Mouse (Mus musculus) cerebellum, postnatal 25 days (tissue): ENCODE measurements around the gene Elac2.
A peak's percentile ranks its signal among the peaks of the same experiment; 100 is the strongest.

Experiments used
- DNase-seq, 2 experiments: peaks; one replicate each; pipeline ENCODE4 v3.0.0; 2021; ENCODE audit warnings: mixed read lengths in 2 of 2

Elac2 gene

DNA sequence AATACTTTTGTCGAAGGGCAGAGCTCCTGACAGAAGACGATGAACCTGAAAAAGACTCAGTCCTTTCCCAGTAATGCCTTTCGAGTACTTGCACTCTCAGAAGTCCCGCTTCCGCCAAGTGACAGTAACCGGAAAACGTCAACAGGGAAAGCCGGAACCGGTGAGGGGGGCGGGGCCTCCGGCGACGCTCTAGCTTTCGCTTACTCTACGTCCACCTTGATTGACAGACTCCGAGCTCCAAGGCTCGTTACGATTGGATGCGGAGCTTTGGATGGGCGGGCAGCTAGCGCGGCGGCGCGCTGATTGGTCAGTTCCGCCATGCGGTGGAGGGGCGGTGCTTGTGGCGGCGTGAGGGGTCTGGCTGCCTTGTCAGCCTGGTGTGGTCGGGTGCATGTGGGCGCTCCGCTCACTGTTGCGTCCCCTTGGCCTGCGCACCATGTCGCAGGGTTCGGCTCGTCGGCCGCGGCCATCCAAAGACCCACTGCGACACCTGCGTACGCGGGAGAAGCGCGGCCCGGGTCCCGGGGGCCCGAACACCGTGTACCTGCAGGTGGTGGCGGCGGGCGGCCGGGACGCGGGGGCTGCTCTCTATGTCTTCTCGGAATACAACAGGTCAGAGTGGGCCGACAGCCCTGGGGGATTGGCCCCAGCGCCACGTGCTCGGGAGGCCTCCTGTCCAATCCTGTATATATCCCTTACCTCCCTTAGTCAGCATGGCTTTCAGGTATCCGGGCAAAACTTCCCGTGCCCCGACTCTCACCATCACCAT, at the start of gene Elac2:
Gene Elac2 (plus strand): TSS at position 319 of the 769 bp plus-strand sequence.
- DNase-seq: peak; percentile 98

DNA sequence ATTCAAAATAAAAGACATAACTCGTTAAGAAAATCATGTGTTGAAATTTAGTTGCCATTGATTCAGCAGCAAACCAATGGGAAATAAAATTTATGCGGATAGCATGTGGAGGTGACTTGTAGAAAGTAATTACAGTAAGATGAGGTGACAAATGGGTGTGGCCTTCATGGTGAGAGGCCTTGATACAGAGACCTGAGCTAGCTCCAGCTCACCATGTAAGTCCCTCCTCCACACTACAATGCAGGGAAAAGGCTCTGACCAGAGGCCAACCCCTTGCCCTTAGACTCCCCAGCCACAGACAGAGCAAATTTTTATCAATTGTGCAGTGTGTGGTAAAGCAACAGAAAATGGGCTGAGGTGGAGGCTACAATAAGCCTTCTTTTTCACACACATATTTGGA, 49.7 kb upstream of the Elac2 start:
- DNase-seq: no peak

DNA sequence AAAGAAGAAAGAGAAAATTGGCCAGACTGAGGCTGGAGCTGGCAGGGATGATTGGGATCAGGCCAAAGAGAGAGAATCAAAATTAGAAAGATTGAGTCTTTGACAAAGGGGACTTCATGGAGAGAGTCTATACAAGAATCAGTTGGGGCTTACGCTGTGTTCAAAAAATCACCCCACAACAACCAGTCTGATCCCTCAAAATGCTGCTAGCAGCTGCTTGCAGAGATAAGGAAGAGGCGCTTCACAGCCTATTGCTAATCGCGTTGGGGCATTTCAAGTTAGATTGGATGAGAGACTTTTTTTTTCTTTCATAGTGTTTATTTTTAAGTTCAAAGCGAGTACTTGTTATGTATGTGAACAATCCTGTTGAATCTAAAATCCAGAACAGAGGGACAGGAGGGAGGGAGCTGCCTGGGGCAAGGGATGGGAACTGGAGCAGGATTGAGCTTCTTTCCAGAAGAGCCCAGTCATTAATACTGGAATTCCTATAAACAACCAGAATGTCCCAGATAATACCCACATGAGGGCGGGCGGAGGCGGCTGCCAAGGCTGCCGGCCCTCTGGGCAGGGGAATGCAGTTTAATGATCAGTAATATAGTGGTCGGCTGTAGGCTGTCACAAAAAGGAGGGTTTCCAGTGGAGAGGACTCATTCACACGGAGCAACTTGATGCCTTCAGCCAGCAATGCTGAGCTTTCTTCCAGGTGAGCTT, 47.6 kb upstream of the Elac2 start:
- DNase-seq: no peak

DNA sequence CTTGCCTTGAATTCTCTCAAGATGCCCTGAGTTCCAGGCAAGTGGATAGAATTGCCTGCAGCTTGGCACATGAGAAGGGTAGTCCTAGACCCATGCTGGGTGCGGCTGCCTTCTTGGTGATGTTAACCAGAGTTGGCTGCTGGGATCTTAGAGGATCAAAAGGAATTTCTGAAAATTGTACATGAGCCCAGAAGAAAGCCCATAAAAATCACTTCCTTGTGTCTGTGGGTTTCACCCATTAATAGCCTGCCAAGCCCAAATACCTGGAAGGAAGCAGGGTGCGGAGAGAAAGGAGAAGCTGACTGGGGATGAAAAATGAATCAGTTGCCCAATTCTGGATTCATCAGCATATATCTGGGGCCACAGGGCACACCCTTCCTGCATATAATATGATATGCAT, 41.6 kb upstream of the Elac2 start:
- DNase-seq: no peak

DNA sequence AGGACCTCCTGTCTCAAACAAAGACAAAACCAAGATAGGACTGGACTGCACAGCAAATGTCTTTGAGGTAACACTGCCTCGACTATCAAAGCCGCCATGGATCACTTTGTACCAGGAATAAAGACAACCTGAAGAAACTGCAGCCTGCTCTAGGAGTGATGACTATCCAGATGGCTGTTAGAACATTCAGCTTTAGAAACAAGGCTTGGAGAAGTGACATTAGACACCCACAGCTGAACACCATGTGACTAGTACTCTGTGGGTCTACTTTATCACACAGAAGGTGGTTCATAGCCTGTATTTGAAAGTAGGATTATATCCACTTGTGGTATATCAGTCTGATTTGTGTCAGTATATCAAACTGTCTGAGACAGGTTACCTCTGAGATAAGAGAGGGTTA, 37.6 kb upstream of the Elac2 start:
- DNase-seq: no peak

DNA sequence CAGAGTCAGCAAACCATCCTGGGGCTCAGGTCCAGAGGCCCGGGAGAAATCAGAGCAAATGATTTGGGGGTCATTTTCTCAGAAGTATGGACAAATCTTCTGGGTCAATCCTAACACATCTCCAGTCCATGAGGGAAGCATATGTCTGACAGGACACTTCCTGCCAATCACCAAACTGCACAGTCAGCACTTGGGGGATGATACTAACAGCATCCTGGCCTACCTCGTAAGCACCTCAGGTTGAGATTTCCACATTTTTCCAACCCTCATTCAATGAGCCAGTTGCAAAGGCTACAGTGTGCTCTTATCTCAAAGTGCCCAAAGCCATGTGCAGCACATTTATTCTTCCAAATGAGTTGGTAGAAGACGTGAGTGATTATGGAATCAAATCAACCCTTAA, 29.1 kb upstream of the Elac2 start:
- no peak for DNase-seq

DNA sequence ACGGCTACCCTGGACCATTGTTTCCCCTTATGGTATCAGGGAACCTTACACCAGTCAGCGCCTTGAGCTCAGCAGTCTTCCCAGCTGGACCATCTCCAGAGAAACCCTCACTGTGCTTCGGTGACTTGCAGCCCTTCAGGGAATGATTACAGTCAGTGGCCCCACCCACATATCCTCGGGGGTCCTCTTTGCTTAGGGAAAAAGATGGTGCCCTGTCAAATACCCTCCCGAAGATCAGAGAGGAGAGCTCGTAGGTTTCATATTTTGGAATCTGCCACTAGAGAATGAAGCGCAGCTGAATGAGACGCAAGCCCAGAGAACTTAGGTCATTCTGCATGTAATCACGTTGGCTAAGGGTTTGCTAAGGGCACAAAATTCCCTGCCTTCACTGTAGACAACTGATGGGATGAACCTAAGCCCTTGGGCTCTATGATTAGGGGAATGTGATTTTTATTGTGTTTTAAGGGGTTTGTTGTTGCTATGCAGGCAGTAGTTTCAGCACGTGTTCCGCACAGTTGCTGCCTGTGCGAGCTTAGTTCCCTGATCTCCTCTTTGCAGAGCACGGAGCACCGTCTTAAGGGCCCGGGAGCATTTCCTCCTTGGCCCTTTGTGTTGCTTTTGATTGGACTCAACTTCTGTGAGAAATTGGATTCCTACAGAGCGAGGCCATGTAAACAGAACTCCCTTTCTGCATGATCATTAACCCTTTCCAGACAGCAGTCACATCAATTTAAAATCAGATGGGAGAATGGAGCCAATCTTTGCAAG, 21.7 kb upstream of the Elac2 start:
- peak in 1 of 2 experiments; percentile 5 for DNase-seq

DNA sequence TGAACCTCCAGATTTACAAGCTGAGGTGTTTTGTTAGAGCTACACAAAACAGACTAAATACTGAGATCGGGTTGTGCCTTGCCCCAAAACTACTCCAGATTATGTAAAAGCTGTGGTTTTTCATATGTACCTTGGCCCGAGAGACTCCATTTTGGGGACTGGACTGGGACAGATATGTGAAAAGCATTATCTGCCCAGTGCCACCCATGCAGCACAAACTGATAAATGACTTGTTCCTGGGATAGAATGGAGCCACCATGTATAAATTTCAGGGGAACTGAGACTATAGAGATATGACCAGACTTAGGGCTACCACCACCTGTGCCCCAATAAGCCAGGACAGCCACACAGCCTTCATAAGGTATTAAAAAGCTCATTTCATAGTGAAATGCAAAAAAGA, 16.2 kb upstream of the Elac2 start:
- no peak for DNase-seq

DNA sequence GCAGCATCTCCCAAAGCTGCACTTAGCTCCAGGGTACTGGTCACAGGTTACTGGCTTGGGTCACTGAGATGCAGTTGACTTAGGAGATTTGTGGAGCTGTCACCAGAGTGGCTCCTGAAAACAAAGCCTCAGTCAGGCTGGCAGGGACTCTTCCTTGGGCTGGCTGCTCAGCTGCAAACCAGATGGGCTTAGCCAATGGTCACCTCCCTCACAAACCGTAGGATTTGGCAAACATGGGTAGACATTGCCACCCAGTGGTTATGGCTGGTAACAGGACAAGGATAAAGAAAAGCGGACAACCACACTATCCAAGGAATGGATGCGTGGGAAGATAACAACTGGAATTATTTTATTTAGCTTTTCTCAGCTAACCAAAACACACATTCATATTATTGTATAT, 10.3 kb upstream of the Elac2 start:
- DNase-seq: peak; percentile 63 to 75

DNA sequence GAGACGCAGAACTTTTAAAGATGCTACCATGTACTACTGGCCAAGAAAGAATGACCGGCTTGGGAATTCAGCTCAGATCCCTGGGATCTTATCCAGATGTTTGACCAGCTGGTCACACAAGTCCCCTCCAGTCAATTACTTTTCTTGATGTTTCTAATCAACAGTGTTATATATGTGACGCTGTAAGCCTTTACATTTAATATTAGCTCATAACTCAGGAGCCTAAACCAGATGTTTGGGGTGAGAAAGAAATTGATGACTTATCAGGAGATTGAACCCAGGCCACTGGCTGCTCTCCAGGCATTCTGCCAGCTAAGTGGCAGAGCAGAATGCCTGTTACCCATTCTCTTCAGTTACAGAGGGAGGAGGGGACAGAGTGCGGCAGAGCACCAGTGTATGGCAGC, 9.9 kb upstream of the Elac2 start:
- no peak for DNase-seq

DNA sequence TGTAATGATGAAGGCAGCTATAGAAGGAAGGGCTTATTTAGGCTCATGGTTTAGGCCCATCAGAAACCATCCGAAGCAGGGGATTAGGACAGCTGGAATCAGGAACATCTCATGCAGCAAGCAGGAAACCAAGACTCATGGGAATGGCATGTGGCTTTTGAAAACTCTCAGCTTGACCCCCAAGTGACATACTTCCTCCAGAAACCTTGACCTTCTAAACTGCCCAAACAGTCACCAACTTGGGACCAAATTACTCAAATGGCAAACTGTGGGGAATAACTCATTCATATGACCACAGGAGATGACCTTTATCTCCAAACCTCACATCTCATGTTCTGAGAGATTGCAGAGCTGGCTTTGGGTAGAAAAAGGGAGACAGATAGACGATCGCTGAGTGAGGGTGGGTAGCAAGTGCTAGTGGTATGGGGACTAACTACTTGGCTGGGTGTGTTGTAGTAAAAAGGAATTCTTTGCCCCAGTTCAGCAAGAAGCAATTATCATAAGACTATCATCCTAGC, 7.3 kb upstream of the Elac2 start:
- DNase-seq: no peak

DNA sequence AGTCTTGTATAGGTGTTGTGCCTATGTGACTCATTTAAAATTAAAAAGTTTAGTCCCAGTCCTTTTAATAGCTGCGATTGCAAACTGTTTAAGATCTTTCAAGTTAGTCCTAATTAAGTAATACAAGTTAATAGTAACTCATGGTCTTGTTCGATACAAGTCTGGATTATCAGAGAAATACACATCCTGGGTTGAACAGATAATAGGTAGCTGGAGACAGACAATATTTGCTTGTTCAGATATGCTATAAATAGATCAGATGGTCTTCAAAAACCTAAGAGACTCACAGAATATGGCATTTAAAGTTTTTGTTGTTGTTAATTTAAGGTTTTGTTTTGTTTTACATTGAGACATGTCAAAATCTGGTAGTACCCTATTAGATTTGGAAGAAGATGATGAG, 6.4 kb upstream of the Elac2 start:
- DNase-seq: no peak

DNA sequence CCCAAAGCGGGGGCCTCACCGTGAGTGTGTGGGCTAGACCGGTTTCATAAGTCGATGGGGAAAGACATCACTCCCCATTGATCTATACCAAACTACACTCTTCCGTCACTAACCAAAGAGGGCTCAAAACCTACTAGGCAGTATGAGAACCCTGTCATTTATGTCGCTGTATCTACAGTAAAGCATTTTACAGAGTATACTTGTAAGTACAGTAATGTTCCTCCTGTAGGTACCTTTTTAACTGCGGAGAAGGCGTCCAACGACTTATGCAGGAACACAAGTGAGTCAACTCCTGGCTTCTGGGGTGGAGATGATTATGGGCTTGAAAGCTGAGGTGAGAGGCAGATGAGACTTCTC, 629 bp downstream of the Elac2 start:
- no peak for DNase-seq

DNA sequence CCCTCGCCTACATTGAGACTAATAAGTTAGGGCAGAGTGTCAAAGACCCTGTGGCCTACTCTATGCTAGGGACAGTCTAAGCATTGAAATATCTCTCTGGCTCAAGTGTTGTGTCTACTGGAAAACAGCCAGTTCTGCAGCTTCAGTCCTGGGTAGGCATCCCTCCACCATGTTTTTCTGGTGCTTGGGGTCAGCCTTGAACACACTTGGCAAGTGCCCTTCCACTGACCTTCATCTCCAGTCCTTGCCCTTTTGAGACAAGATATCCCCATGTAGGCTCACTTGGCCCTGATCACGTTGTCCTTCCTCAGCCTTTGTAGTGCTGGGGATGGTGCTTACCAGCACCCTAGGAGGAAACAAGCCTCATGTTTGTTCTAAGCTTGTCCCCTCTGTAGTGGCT, 9.7 kb downstream of the Elac2 start:
- DNase-seq: no peak

DNA sequence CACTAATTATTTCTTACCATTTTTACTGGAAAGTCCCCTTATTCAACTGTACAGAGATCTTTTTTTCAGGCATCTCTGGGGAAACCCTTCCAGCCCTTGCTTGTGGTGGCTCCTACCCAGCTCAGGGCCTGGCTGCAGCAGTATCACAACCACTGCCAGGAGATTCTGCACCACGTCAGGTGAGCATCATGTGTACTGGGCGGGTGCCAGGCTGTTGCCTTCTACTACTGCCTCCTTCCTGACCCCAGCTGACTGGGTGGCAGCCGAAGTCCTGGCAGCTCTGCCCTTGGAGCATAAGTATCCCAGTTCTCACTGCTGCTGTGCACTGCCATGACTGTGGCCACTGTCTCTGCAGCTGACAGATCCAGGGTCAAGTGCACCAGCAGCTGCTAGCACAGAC, 19.6 kb downstream of the Elac2 start:
- DNase-seq: peak in 1 of 2 experiments; percentile 43

DNA sequence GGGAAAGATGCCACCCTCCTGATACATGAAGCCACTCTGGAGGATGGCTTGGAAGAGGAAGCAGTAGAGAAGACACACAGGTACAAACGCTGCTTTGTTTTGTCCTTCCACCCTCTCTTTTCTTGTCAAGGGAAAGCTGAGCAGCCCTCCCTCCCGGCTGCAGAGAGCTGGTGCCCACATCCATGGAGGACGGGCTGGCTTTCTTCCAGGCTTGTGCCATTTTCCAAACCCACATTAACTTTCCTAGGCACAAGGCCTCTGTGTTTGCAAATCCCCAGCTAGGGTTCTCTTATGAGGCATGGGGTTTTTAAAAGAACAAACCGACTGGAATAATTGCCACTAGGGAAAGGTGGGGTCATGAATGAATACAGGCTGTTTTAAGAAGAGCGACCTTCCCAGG, 20.8 kb downstream of the Elac2 start:
- no peak for DNase-seq

DNA sequence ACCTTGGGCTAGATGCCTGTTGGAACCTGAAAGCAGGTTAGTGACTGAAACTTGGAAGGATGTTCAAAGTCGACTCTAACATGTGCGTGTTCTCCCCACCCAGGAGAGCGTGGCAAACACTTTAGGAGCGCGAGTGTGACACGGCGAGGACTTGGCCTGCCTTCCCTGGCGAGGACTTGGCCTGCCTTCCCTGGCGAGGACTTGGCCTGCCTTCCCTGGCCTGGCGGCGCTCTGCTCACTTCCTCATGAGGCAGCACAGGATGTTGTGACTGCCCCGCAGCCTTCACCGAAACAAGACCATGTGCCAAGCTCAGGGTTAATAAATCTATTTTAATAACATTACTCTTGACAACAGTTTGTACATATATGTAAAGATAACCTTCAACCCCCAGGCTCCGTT, 22.9 kb downstream of the Elac2 start:
- DNase-seq: peak; percentile 69 to 80

DNA sequence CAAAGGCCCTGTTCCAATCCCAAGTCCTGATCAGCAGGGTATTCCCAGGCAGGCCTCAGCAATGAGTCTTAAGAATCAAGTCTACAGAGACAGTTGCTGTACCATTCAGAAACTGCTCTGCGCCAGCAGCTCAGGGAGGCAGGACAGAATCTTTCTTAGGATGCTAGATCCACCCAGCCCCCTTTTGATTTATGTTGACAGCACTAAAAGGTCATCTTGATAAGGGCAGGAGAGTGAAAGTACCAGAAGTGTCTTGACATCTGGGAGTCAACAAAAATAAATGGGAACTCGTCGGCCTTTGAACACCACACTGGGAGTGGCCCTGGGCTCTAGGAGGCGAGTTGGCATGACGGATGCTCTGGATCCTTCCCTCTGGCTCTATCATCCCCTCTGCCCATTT, 24.8 kb downstream of the Elac2 start:
- no peak for DNase-seq

DNA sequence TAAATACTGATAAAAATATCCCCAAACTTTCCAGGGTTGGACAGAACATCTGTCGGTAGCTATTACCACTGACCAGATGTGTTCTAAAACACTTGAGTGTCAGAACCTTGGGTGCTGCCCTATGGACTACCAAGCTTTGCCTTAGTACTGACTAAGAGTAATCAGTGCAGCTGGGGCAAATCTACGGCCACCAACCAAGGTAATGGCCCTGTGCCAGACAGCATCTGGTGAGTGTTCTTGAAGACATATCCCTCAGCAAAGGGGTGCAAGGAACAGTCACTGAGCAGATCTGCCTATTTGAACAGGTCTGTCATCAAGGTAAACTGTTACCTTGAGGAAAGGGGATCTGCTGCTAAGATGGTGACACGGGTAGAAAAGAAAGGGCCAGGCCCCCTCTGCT, 26.0 kb downstream of the Elac2 start:
- DNase-seq: no peak

DNA sequence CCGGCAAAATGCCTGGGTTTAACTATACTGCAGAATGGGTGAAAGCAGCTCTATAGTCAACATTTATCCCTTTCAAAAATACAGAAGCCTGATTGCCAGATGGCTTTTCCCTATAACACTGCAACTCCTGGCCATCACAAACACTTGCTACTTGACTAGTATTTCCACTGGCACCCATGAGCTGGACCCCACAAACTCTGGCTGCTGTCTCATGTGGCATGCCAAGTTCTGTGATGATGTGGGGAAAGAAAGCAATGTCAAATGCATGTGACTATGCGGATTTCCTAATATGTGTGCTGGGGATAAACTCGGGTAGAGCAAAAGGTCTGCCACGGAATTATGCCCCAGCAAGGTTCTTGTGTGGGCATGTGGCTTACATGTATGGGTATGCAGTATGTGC, 27.2 kb downstream of the Elac2 start:
- DNase-seq: no peak

DNA sequence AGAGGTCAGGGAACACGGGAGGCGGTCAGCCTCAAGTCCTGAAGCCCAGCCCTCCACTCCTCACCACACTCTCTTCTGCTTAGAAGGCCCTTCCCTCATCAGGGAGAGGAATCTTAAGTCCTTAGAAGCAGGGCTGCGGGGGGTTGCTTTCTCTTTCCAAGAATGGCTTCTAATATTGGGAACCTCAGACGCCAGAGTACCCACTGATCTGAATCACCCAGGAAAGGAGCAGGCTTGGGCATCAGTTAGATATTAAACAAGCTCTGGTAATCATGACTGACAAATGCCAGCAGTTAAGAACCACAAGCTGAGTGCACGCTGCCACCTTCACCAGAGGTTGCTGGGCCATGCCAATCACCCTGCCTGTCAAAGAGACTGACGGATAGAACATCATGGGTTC, 35.1 kb downstream of the Elac2 start:
- DNase-seq: no peak

DNA sequence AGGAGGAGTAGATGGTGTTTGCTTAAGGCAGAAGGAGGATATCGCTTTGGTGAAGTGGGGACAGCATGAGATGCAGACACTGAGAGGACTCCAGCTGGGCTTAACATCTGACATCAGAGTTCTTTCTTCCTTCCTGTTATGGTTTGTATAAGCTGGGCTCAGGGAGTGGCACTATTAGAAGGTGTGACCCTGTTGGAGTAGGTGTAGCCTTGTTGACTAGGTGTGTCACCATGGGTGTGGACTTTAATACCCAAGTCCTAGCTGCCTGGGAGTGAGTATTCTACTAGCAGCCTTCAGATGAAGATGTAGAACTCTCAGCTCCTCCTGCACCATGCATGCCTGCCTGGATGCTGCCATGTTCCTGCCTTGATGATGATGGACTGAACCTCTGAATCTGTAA, 37.9 kb downstream of the Elac2 start:
- DNase-seq: no peak

DNA sequence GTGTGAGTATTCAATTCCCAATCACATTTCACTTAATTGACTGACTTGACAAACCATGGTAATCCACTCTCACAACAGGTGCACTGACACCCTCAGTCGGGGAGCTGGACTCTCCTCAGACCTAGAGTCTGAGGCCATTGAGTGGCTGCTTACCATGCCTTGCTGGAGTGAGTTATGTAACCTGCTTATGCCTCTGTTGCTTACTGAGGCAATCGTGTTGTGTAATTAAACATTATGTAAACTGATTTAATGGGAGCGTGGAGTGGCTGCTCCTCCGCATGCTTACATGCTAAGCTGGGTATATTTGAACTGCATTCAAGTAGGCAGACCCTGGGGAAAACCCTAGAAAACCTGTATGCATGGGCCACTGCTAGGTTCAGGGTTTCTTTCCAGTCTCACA, 41.9 kb downstream of the Elac2 start:
- no peak for DNase-seq

DNA sequence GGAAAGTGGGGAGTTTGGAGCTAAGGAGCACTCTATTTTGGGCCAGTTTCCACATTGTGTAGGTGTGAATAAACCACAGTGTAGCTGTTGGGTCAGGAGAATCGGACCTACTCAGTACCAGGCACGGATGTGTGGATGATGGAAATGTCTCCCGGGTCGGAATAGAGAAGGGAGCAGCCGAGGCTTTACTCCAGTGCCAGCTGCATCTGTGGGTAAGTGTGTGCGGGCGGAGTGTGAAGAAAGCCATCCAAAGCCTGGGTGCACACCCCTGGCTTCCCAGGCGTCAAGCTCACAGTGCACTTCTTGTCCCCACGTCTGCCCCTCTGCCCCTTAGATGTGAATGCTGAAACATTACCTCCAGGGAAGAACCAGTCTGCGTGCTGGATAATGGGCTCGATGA, 43.9 kb downstream of the Elac2 start:
- no peak for DNase-seq
